Mouse (Mus musculus): ENCODE results near the gene Ehbp1. TPM values are rescaled to one million over a fixed set of nuclear protein-coding genes. Genes with fewer than 3 reads are reported as not detected.

Gene Ehbp1
- total and polyA plus RNA-seq, 2 experiments from 2014 or later: 15.4 to 33.4 TPM

- H3K27ac ChIP-seq (ENCODE audit: low read depth, low read length): no peak overlapping the region
- TF ChIP-seq CTCF (IDR thresholded peaks at IDR 0.05): no peak
- no peaks in the 10 kb centered on the region for H3K4me1 ChIP-seq (ENCODE audit: insufficient read depth, low read length)
- ATAC-seq (ENCODE audit: low FRiP score): no peak
- H3K4me3 ChIP-seq (ENCODE audit: low read depth, low read length): no peak overlapping the region
- no peaks in the 10 kb centered on the region for H3K27me3 ChIP-seq (ENCODE audit: insufficient read depth, low read length)
- no peak for DNase-seq (ENCODE audit: low spot score)
- H3K4me2 ChIP-seq (ENCODE audit: low read depth, low read length, poor library complexity, severe bottlenecking): no peak overlapping the region
- H3K9ac ChIP-seq (replicated peaks; ENCODE audit: low read length, poor library complexity, severe bottlenecking): no peak overlapping the region
- 97% methylated on average over 2 of the region's 2 CpGs for WGBS
- H3K9me3 ChIP-seq (ENCODE audit: low read length): no peaks in the 10 kb centered on the region
- H3K36me3 ChIP-seq (ENCODE audit: insufficient read depth, low read length): peaks cover 8% of the 10 kb centered on the region; the same call in 1 of the 2 replicates
Measured at GRCm38 (mm10) chr11:22274144-22274543, 67.9 kb downstream of the Ehbp1 start.

GRCm38 (mm10) chr11:22273378-22273777 is 68.7 kb downstream of the Ehbp1 start:
- Histone ChIP-seq H3K36me3 (ENCODE audit: insufficient read depth, low read length) (peaks cover 8% of the 10 kb centered on the region; the same call in 1 of the 2 replicates), H3K4me2 (ENCODE audit: low read depth, low read length, poor library complexity, severe bottlenecking) (no peak overlapping the region), H3K4me1 (ENCODE audit: insufficient read depth, low read length) (no peaks in the 10 kb centered on the region), H3K9ac (replicated peaks; ENCODE audit: low read length, poor library complexity, severe bottlenecking) (no peak overlapping the region), H3K9me3 (ENCODE audit: low read length) (no peaks in the 10 kb centered on the region), H3K27me3 (ENCODE audit: insufficient read depth, low read length) (no peaks in the 10 kb centered on the region), H3K4me3 (ENCODE audit: low read depth, low read length) (no peak overlapping the region), H3K27ac (ENCODE audit: low read depth, low read length) (no peak overlapping the region)
- no peak for TF ChIP-seq CTCF (IDR thresholded peaks at IDR 0.05)
- no peak for ATAC-seq (ENCODE audit: low FRiP score)
- DNase-seq (ENCODE audit: low spot score): no peak
- 89% methylated on average over 7 of the region's 7 CpGs for WGBS

- Histone ChIP-seq H3K9me3 (ENCODE audit: low read length) (no peaks in the 10 kb centered on the region), H3K27ac (ENCODE audit: low read depth, low read length) (no peak overlapping the region), H3K4me1 (ENCODE audit: insufficient read depth, low read length) (no peaks in the 10 kb centered on the region), H3K36me3 (ENCODE audit: insufficient read depth, low read length) (peaks cover 8% of the 10 kb centered on the region; the same call in 1 of the 2 replicates), H3K9ac (replicated peaks; ENCODE audit: low read length, poor library complexity, severe bottlenecking) (no peak overlapping the region), H3K4me2 (ENCODE audit: low read depth, low read length, poor library complexity, severe bottlenecking) (no peak overlapping the region), H3K27me3 (ENCODE audit: insufficient read depth, low read length) (no peaks in the 10 kb centered on the region), H3K4me3 (ENCODE audit: low read depth, low read length) (no peak overlapping the region)
- ATAC-seq (ENCODE audit: low FRiP score): no peak
- TF ChIP-seq CTCF (IDR thresholded peaks at IDR 0.05): no peak
- WGBS: 85% methylated on average over 3 of the region's 3 CpGs
- DNase-seq (ENCODE audit: low spot score): no peak
Measured at GRCm38 (mm10) chr11:22271889-22272288, 70.2 kb downstream of the Ehbp1 start.

GRCm38 (mm10) chr11:22269643-22270042 is 72.4 kb downstream of the Ehbp1 start:
- no peak for TF ChIP-seq CTCF (IDR thresholded peaks at IDR 0.05)

GRCm38 (mm10) chr11:22269173-22269572 is 72.9 kb downstream of the Ehbp1 start:
- DNase-seq (ENCODE audit: low spot score) (no peak), ATAC-seq (ENCODE audit: low FRiP score) (no peak)
- H3K27me3 ChIP-seq (ENCODE audit: insufficient read depth, low read length): no peaks in the 10 kb centered on the region
- no peak overlapping the region for H3K4me2 ChIP-seq (ENCODE audit: low read depth, low read length, poor library complexity, severe bottlenecking)
- H3K4me3 ChIP-seq (ENCODE audit: low read depth, low read length): no peak overlapping the region
- H3K9ac ChIP-seq (replicated peaks; ENCODE audit: low read length, poor library complexity, severe bottlenecking): no peak overlapping the region
- H3K36me3 ChIP-seq (ENCODE audit: insufficient read depth, low read length): no peaks in the 10 kb centered on the region
- 76% methylated on average over 3 of the region's 3 CpGs for WGBS
- H3K27ac ChIP-seq (ENCODE audit: low read depth, low read length): no peak overlapping the region
- no peaks in the 10 kb centered on the region for H3K4me1 ChIP-seq (ENCODE audit: insufficient read depth, low read length)
- TF ChIP-seq CTCF (IDR thresholded peaks at IDR 0.05): no peak
- H3K9me3 ChIP-seq (ENCODE audit: low read length): no peaks in the 10 kb centered on the region

More at GRCm38 (mm10) chr11:22269643-22270042, 72.4 kb downstream of the Ehbp1 start:
- H3K36me3 ChIP-seq (ENCODE audit: insufficient read depth, low read length): no peaks in the 10 kb centered on the region
- H3K9me3 ChIP-seq (ENCODE audit: low read length): no peaks in the 10 kb centered on the region
- H3K4me1 ChIP-seq (ENCODE audit: insufficient read depth, low read length): no peaks in the 10 kb centered on the region
- H3K27ac ChIP-seq (ENCODE audit: low read depth, low read length): no peak overlapping the region
- DNase-seq (ENCODE audit: low spot score) (no peak), ATAC-seq (ENCODE audit: low FRiP score) (no peak)
- no peak overlapping the region for H3K4me2 ChIP-seq (ENCODE audit: low read depth, low read length, poor library complexity, severe bottlenecking)
- H3K27me3 ChIP-seq (ENCODE audit: insufficient read depth, low read length): no peaks in the 10 kb centered on the region
- no peak overlapping the region for H3K9ac ChIP-seq (replicated peaks; ENCODE audit: low read length, poor library complexity, severe bottlenecking)
- whole genome bisulfite sequencing: 78% methylated on average over 4 of the region's 4 CpGs
- no peak overlapping the region for H3K4me3 ChIP-seq (ENCODE audit: low read depth, low read length)

- H3K4me1 ChIP-seq (ENCODE audit: insufficient read depth, low read length): no peaks in the 10 kb centered on the region
- no peak overlapping the region for H3K4me3 ChIP-seq (ENCODE audit: low read depth, low read length)
- TF ChIP-seq CTCF (IDR thresholded peaks at IDR 0.05): no peak
- DNase-seq (ENCODE audit: low spot score): no peak
- H3K27me3 ChIP-seq (ENCODE audit: insufficient read depth, low read length): no peaks in the 10 kb centered on the region
- H3K9ac ChIP-seq (replicated peaks; ENCODE audit: low read length, poor library complexity, severe bottlenecking): no peak overlapping the region
- no peaks in the 10 kb centered on the region for H3K9me3 ChIP-seq (ENCODE audit: low read length)
- H3K36me3 ChIP-seq (ENCODE audit: insufficient read depth, low read length): no peaks in the 10 kb centered on the region
- no peak overlapping the region for H3K4me2 ChIP-seq (ENCODE audit: low read depth, low read length, poor library complexity, severe bottlenecking)
- ATAC-seq (ENCODE audit: low FRiP score): no peak
- H3K27ac ChIP-seq (ENCODE audit: low read depth, low read length): no peak overlapping the region
Measured at GRCm38 (mm10) chr11:22267014-22267413, 75.1 kb downstream of the Ehbp1 start.
